ENCODE assay signal across 16 mouse cellular contexts in genomic region chr6:95766566-95766965, GRCm38 (mm10).
"Had no signal": no experiment of that assay in that cellular context is flagged by ENCODE, and none has a peak within 500 bp of the region (broad histone marks: within the 10 kb centered on the region; RNA-seq: fewer than 3 reads in every experiment).

No protein-coding gene starts in this region.

- H3K27me3 ChIP-seq: intestine, embryonic 15.5 days; megakaryocyte, embryonic 14.5 days; midbrain, embryonic 12.5 days; neural tube, embryonic 13.5 days; stomach, embryonic 15.5 days had no signal

- ATAC-seq: intestine, embryonic 15.5 days; midbrain, embryonic 16.5 days had no signal

- H3K4me3 ChIP-seq: intestine, embryonic 15.5 days; left cerebral cortex, adult 2 months; limb, embryonic 10.5 days; megakaryocyte, embryonic 14.5 days; midbrain, embryonic 12.5 days; neural tube, embryonic 13.5 days; stomach, embryonic 15.5 days had no signal

- H3K4me1 ChIP-seq: intestine, embryonic 15.5 days; limb, embryonic 10.5 days; megakaryocyte, embryonic 14.5 days; midbrain, embryonic 12.5 days; neural tube, embryonic 13.5 days; stomach, embryonic 15.5 days had no signal

- H3K36me3 ChIP-seq: intestine, embryonic 15.5 days; limb, embryonic 10.5 days; midbrain, embryonic 12.5 days; neural tube, embryonic 13.5 days; stomach, embryonic 15.5 days had no signal

- H3K9ac ChIP-seq: intestine, embryonic 15.5 days; liver, embryonic 14.5 days; lung, embryonic 14.5 days; midbrain, embryonic 12.5 days; neural tube, embryonic 13.5 days; stomach, embryonic 15.5 days had no signal

- H3K27ac ChIP-seq: intestine, embryonic 15.5 days; left cerebral cortex, adult 2 months; limb, embryonic 10.5 days; liver, embryonic 14.5 days; macrophage; midbrain, embryonic 12.5 days; neural tube, embryonic 13.5 days; stomach, embryonic 15.5 days had no signal

- DNase-seq: kidney, adult 18-20 months; lung, embryonic 14.5 days; lung, postnatal 14 days; retina, postnatal 1 day; right cerebral cortex, postnatal 4 days; spleen, adult 18-20 months had no signal

- H3K9me3 ChIP-seq: intestine, embryonic 15.5 days; limb, embryonic 10.5 days; midbrain, embryonic 12.5 days; neural tube, embryonic 13.5 days; stomach, embryonic 15.5 days had no signal

- H3K4me2 ChIP-seq: intestine, embryonic 15.5 days; lung, embryonic 14.5 days; midbrain, embryonic 12.5 days; neural tube, embryonic 13.5 days; stomach, embryonic 15.5 days had no signal
